Mouse (Mus musculus) olfactory bulb, adult 2 months (tissue): ENCODE data around the gene Coil. TPM values are rescaled to one million over a fixed set of nuclear protein-coding genes. Genes with fewer than 3 reads are reported as not detected.

Experiments used
- H3K27ac ChIP-seq: fragments of 200-500 bp; 2 replicates; pipeline ENCODE4 v1.5.1; 2012; ENCODE audit warnings: low read depth, low read length; ENCODE audit not compliant: insufficient read depth
- H3K4me1 ChIP-seq: fragments of 200-500 bp; 2 replicates; pipeline ENCODE4 v1.6.1; 2012; ENCODE audit warnings: low read length; ENCODE audit not compliant: control insufficient read depth, insufficient read depth
- H3K4me3 ChIP-seq: fragments of 200-500 bp; 2 replicates; pipeline ENCODE4 v1.5.1; 2012; ENCODE audit warnings: mild to moderate bottlenecking, low read depth, low read length, moderate library complexity; ENCODE audit not compliant: insufficient read depth
- CTCF ChIP-seq: fragments of 200-500 bp; IDR thresholded peaks from 2 replicates; pipeline ENCODE4 v1.5.1; 2012; ENCODE audit warnings: low read depth, mild to moderate bottlenecking, low read length, moderate library complexity; ENCODE audit not compliant: insufficient read depth
- POLR2A ChIP-seq: fragments of 200-500 bp; IDR thresholded peaks from 2 replicates; pipeline ENCODE4 v1.6.1; 2012; ENCODE audit warnings: mild to moderate bottlenecking, low read depth, low read length, moderate library complexity; ENCODE audit not compliant: insufficient read depth
- WGBS: fragments of 180-500 bp; shearing (Covaris S2); methylation state at CpG from one replicate; pipeline ENCODE4 v1.1.7; 2018; 5-methylcytosine and 5-hydroxymethylcytosine counted together
- polyA plus RNA-seq: library from polyadenylated mRNA; stranded (reverse); fragments of >200 nt; gene quantifications from 2 replicates; pipeline ENCODE4 v1.2.4, GENCODE M21; 2012; ENCODE audit warnings: low replicate concordance; ENCODE audit not compliant: missing spikeins, insufficient read depth, insufficient read length

Gene Coil
- polyA plus RNA-seq, 1 experiment: not detected

- 82% methylated on average over 3 of the region's 3 CpGs for WGBS
Measured at GRCm38 (mm10) chr11:89025603-89026002, 55.6 kb downstream of the Coil start.

GRCm38 (mm10) chr11:89026117-89026516, 56.1 kb downstream of the Coil start:
- Histone ChIP-seq H3K4me3 (no peak overlapping the region), H3K27ac (no peak overlapping the region), H3K4me1 (no peaks in the 10 kb centered on the region; the same call in 1 of the 2 replicates)
- no peak for TF ChIP-seq CTCF
- no peak for TF ChIP-seq POLR2A
- 91% methylated on average over 3 of the region's 3 CpGs for WGBS

More at GRCm38 (mm10) chr11:89025603-89026002, 55.6 kb downstream of the Coil start:
- H3K4me3 ChIP-seq: no peak overlapping the region
- H3K4me1 ChIP-seq: no peaks in the 10 kb centered on the region; the same call in 1 of the 2 replicates
- H3K27ac ChIP-seq: no peak overlapping the region
- TF ChIP-seq CTCF: no peak
- no peak for TF ChIP-seq POLR2A

DNA sequence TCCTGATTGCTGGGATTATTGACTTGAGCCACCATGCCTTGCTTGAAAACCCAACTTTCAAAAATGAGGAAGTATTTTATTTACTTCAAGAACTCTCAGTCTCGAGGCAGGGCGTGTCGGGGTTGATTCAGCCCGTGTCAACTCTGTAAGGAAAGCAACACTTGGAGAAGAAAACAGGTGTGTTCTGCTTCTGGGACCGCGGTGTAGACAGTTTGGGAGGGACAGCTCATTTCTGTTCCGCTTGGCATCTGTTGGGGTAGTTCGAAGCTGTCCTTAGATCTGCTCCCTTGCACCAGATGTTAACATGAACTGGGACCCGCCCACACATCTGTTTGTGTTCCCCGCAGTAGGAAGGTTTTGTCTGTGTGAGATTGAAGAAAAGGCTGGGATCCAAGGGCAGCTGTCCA, 57.9 kb downstream of the Coil start:
- Histone ChIP-seq H3K27ac (no peak overlapping the region), H3K4me3 (no peak overlapping the region), H3K4me1 (no peaks in the 10 kb centered on the region)
- WGBS: 72% methylated on average over 10 of the region's 10 CpGs
- no peak for TF ChIP-seq POLR2A
- no peak for TF ChIP-seq CTCF

- TF ChIP-seq POLR2A (no peak), CTCF (no peak)
- Histone ChIP-seq H3K4me1 (no peaks in the 10 kb centered on the region), H3K4me3 (no peak overlapping the region), H3K27ac (no peak overlapping the region)
- 72% methylated on average over 10 of the region's 10 CpGs for WGBS
Measured at GRCm38 (mm10) chr11:89028871-89029405, 58.9 kb downstream of the Coil start.

DNA sequence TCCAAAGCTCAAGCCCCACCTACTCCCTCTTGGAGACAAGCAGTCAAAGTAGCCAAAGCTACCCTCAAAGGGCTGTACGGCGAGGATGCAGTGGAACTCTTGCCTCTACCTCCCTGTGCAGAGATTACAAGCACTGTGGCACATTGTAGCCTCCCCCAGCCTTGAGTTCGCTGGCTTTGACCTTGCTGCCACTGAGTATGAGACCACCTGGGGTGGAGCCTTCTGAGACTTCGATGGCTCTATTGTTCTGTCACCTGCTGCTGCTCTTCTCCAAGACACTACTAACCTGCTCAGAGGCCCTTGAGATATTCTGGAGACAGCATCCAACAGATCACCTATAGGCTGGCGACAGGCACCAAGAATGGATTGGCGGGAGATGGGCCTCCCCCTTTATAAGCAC, 60.5 kb downstream of the Coil start:
- WGBS: 83% methylated on average over 6 of the region's 6 CpGs
- TF ChIP-seq POLR2A (no peak), CTCF (no peak)
- H3K4me3 ChIP-seq: no peak overlapping the region
- no peak overlapping the region for H3K27ac ChIP-seq
- no peaks in the 10 kb centered on the region for H3K4me1 ChIP-seq

GRCm38 (mm10) chr11:89031189-89031588, 61.1 kb downstream of the Coil start:
- TF ChIP-seq POLR2A (no peak), CTCF (no peak)
- 71% methylated on average over 1 of the region's 1 CpGs for WGBS
- no peak overlapping the region for H3K4me3 ChIP-seq

GRCm38 (mm10) chr11:89034592-89034991, 64.5 kb downstream of the Coil start:
- no peaks in the 10 kb centered on the region for H3K4me1 ChIP-seq
- TF ChIP-seq CTCF: no peak
- no peak for TF ChIP-seq POLR2A

More at GRCm38 (mm10) chr11:89031189-89031588, 61.1 kb downstream of the Coil start:
- H3K4me1 ChIP-seq: no peaks in the 10 kb centered on the region
- no peak overlapping the region for H3K27ac ChIP-seq

DNA sequence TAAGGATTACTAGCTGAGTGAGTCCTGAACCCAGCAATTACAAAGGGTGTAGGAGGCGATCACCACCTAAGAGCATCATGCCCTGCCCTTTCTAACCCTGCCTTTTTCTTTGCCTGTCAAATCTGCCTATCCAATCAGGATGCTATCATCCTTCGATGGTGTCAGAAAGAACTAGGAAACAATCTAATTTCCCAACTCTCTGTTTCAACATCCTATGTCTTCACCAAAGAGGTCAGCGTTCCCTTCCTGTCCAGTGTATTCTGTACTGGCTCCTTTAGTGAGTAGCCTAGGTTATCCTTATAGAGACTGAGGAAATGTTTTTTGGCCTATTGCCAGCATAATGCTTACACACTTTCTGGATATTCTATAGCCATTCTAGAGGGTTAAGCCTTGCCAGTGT, 65.5 kb downstream of the Coil start:
- Histone ChIP-seq H3K4me3 (no peak overlapping the region), H3K4me1 (no peaks in the 10 kb centered on the region), H3K27ac (no peak overlapping the region)
- WGBS: 80% methylated on average over 3 of the region's 3 CpGs
- TF ChIP-seq CTCF: no peak
- no peak for TF ChIP-seq POLR2A

More at GRCm38 (mm10) chr11:89034592-89034991, 64.5 kb downstream of the Coil start:
- no peak overlapping the region for H3K4me3 ChIP-seq
- H3K27ac ChIP-seq: no peak overlapping the region

- WGBS: 53% methylated on average over 6 of the region's 6 CpGs
Measured at GRCm38 (mm10) chr11:89038496-89038895, 68.4 kb downstream of the Coil start.

More at GRCm38 (mm10) chr11:89038496-89038895, 68.4 kb downstream of the Coil start:
- H3K27ac ChIP-seq: no peak overlapping the region
- no peaks in the 10 kb centered on the region for H3K4me1 ChIP-seq
- TF ChIP-seq CTCF (no peak), POLR2A (no peak)
- no peak overlapping the region for H3K4me3 ChIP-seq
